Mouse (Mus musculus): ENCODE measurements around the gene Colgalt2.

- no peak for TF ChIP-seq CTCF (IDR thresholded peaks at IDR 0.05; ENCODE audit: low read depth)
- no peak for TF ChIP-seq EP300 (IDR thresholded peaks at IDR 0.05; ENCODE audit: low read depth)
Measured at GRCm38 (mm10) chr1:152496831-152497230, 97.2 kb downstream of the Colgalt2 start.
